Mouse (Mus musculus) gonadal fat pad, adult 2 months (tissue): ENCODE results near the gene Panx1. TPM values are rescaled to one million over a fixed set of nuclear protein-coding genes. Genes with fewer than 3 reads are reported as not detected.

ENCODE experiments used
- DNase-seq: peaks from one replicate; pipeline ENCODE4 v3.0.0-alpha.2; 2012; ENCODE audit warnings: low read depth
- polyA plus RNA-seq: library from polyadenylated mRNA; depleted of rRNA; stranded (reverse); fragments of >200 nt; gene quantifications from 2 replicates; pipeline ENCODE4 v1.2.3, GENCODE M21; 2012; rRNA removed

Panx1 gene
- polyA plus RNA-seq, 1 experiment: 5.0 TPM

DNA sequence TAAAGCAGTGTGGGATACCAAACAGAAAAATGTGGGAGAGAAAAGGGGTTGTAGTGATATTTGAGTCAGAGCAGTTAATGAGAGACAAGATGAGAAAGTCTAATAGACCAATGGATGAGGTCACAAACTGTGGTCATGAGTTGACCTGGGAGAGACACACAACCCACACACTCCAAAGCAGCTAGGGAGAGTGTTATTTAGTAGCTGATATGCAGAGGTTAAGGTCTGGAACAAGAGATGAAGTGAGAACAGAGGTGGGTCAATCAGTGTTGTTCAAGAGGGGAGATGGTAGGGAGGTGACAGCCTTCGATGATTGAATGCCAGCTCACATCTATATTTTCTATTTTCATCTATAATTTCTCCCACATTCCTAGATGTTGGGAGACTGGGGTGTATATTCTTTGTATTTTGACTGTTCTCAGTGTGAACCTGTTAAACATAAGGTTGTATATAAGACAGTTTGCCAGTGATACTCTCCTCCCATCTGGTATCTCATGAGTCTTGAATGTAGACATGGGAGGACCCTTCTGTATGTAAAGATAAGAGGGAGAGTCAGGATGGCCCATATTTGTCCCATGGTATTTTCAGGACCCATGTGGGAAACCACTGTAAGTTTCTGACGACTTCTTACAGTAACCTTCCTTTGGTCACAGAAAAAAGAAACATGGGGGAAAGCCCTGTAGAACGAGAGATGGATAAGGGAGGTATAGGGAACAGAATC is 74.3 kb downstream of the Panx1 start:
- no peak for DNase-seq

DNA sequence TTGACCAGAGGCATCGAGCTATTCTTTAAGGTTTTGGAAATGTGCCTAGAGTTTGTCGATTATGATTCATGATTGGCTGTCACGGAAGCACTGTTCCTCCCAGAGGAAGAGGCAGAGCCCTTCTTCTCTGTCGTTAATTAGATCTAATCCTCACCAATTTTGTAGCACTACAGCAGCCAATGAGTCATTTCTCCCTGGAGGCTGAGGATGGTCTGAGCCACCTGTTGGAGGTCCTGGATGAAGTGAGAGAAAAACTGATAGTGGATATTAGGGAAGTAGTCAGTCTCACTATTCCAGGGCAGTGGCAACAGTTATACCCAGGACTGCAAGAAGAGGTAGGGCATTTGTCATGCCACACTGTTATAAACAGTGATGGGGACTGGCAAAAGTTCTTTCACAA is 75.1 kb downstream of the Panx1 start:
- DNase-seq: no peak

DNA sequence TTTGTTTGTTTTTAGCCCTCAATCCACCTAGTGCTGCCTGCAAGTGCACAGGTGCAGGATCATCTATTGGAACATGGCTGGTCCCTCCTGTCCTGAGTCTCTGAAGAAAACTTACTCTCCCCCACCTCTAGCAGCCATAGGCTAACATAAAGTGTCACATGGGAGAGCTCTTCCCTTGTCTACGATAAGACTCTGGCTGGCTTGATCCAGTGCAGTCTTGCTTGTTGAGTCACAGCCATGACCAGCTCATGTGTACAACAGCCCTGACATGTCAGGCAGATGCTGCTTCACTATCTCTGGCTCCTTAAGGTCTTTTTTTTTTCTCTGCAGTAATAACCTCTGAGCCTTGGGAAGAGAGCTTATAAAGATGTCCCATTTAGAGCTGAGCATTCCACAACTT is 77.7 kb downstream of the Panx1 start:
- DNase-seq: no peak

DNA sequence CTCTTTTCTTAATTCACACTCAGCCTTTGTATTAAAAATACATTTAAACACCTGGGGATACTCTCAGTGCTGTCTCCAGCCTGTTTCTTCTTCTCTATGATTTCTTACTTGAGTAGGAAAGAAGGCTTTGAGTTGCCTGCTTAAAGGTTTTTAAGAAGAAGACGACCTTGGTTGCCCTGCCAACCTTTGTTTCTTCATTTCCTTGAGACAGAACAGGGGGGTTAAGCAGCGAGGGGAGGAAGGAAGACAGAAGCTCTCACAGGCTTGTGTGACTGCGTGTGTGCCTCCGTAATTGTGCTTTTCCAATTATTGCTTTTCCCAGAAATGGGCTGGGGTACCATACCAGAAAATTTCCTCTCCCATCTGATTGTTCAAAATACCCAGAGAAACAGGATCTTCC is 78.5 kb downstream of the Panx1 start:
- no peak for DNase-seq

DNA sequence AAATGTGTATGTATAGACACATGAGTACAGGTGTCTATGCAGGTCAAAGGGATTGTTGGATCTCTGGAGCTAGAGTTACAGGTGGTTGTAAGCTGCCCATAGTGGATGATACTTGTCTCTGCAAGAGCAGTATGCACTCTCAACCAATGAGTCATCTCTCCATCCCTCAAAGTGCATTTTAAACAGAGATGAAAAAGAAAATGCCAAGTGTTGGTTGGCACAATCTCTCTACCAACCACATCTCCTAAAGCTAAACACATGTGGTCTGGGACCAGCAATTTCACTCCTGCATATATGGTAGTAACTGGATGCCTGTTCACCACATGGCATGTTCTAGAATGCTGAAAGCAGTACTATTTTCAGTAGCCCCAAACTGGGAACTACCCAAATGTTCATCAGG is 79.9 kb downstream of the Panx1 start:
- DNase-seq: no peak

DNA sequence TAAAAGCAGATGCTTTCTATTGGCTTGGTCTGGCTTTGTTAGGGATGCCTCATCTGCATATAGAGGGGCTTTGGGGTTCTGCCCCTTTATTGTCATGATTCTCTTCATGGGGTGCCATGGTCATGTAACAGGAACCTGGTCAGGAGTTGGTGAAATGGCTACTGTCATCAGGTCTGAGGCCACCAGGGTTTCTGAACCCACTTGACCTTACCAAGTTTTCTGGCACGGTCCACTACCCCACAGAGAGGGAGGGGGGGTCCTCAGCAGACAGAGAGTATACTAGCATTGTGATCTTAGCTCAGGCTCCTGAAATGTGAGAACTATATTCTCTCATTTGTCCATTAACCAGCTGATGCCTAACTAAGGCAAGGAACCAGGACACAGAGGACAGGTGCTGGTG is 82.5 kb downstream of the Panx1 start:
- no peak for DNase-seq

DNA sequence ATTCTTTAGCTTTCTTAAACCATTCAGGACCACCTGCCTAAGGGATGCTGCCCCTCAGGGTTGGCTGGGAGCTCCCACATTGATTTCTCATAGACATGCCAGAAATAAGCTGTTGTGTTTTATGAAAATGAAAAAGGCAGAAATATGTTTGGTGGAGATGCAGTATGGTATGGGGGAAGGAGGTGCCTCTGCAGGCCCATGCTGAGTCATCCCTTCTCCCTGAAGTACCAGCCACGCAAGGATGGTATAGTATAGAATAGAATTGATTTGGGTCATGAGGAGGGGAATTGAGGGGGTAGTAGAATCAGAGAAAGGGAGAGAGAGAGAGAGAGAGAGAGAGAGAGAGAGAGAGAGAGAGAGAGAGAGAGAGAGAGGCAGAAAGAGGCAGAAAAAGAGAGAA is 90.6 kb downstream of the Panx1 start:
- no peak for DNase-seq

Other genes starting within 250 kb of the Panx1 start
- gene Gpr83, start 185.3 kb downstream of the Panx1 start, polyA plus RNA-seq: 0.05 TPM in 1 of 2 replicates, not detected in the other
- 0.85 and 0.89 TPM in 2 replicates for gene Izumo1r, start 141.5 kb downstream of the Panx1 start, polyA plus RNA-seq
- 0.20 and 2.8 TPM in 2 replicates for gene Hephl1, start 66.6 kb upstream of the Panx1 start, polyA plus RNA-seq
- 5.1 and 5.9 TPM in 2 replicates for gene Vstm5, start 193.6 kb upstream of the Panx1 start, polyA plus RNA-seq
- gene Med17, start 234.5 kb upstream of the Panx1 start, polyA plus RNA-seq: 26.6 and 31.6 TPM in 2 replicates